Mouse (Mus musculus): ENCODE results near the gene Syt16.

Gene Syt16

GRCm38 (mm10) chr12:73997297-73998127, at the start of gene Syt16:
Gene Syt16, plus strand, starts transcription at chr12:73997661.
- peak; percentile 59 to 62 for DNase-seq

- DNase-seq: no peak
These were observed 49.0 kb upstream of the Syt16 start for GRCm38 (mm10) chr12:73948415-73948814.

GRCm38 (mm10) chr12:73949318-73950058, 48.0 kb upstream of the Syt16 start:
- DNase-seq: peak; percentile 81 to 86

DNA sequence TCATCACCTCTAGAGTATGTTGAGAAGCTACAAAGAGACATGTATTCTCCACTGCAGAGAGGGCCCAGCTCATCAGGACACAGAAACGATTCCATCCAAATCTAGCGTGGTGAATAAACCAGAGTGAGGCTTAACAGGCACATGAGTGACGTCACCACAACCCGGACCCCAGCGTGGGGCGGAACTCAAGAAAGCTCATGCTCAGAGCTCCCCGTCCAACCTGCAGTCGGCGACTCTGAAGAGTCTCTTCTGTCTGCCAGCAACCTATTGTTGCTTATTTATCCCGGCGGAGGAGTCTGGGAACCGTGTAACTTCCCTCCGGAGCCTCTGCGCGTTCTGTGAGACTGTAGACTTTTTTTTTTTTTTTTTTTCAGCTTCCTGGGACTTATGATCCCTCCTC, 44.6 kb upstream of the Syt16 start:
- DNase-seq: peak; percentile 62 to 67

DNA sequence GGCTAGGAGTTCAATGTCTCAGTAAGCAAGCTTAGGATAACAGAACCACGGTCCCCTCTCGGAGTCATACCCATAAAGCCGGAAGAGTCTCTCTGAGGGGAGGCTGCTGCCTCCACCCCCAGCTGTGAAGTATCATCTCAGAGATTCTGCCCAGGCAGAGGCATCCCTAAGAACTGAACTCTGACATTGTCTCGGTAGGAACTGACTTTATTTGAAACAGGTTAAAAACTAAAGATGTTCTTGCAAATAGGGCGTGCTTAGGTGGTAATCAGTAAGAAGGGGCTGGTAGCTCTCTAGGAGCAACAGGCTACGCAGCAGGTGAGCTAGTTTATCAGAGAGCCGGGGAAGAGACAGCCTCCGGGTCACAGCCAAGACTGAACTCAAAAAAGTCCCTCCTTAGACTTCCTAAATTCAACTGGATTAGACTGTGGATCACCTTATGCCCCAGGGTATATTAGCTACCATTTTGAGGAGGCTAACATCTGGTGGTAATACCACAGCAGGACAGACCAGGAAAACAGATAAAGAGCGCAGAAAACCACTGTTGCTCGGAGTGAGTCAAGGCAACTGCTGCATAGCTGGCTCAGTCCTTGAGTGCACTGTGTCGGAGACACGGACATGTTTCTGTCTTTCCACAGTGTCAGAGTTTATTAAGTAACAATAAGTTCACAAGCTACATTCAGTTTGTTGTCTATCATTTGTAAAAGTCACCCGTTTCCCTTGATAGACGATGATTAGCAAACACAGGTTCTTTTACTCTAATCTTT, 43.9 kb upstream of the Syt16 start:
- peak in 1 of 2 experiments; percentile 19 for DNase-seq

DNA sequence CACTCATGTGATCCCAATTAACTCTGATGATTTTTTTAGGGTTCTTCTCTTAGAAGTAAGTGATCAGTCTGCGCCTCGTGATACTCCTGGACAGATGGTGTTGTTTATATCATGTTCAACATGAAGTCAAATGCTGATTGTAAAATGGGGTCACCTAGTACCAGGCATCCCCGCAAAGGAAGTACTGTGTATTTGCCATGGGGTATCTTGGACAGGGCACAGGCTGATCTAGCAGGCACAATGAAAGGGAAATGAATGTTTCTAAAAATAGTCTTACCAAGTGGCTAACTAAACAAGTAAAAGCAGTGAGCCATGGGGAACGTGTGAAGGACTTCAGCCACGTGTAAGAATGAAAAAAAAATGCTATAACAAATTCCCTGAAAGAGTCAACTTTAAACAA, 42.7 kb upstream of the Syt16 start:
- DNase-seq: no peak

DNA sequence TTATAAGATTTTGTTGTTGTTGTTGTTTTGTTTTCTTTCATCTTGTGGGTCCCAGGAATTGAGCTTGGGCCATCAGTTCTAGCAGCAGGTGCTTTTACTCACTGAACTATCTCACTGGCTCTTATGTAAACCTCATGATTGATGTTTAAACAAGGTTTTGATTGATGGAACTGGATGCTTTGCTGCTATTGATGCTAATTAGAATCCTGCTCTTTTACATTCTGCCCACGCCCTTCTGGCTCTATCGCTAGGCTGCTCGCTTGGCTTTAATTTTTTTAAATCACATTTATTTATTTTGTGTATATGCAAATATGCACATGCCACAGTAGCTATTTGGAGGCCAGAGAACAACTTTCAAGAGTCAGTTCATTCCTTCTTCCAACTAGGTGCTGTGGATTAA, 39.8 kb upstream of the Syt16 start:
- no peak for DNase-seq

DNA sequence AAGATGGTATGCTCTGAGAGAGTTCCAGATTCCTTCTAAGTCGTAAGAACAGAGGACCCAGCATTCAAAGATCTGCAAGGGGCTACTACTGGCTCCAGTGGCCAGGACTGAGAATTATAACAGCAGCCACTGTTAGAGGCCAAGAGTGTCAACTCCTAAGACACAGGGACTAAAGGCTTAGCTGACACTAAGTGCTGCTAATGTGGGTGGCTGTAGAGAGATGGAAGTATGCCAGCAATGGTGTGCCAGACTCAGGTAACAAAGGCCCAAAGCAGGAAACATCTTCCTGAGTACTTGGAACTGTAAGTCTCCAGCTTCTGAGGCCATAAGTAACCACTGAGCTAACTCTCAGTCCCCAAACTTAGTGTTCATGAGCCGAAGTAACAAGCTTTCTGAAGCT, 38.6 kb upstream of the Syt16 start:
- no peak for DNase-seq

DNA sequence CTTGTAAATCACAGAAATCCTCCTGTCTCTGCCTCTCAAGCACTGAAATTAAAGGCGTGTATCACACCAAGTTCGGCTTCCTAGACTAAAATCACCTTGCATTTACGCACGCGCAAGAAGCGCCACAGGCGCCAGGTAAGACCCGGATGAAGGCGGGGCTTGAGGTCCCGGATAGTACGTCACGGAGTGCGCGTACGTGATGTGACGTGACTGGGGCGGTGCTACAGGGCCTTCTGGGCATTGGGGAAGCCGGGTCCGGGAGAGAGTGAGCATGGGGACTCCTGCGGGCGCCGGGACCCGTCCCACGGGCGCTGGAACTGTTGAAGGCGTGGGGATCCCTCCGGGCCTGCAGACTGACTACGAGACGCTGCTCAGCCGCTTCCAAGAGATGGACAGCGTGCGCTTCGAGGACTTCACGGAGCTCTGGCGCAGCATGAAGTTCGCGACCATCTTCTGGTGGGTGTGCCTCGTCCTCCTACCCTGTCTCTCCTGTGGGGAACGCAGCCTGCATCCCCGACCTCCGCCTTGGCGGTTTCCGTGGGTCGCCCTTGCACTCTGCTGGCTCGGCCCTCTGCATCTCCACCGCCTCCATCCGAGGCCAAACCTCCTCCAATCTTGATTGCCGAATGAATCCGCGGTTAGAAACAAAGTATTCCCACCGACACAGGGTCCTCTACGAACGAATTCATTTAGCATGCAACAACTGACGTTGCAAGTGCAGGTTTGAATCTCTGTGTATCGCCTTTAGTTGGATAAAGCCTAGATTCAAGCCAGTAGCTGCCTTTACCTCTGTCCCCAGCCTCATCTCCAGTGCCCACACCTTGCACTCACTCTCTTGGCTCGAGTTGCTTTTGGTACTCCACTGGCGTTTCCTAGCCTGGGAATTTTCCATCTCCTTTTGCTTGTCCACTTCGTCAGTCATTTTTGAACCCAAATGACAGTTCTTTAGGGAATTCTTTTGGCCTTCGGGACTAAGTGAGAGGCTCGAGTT, 32.9 kb upstream of the Syt16 start, which contains the start of gene Snapc1:
TSS of gene Snapc1 (plus strand) at position 191 of the 991 bp plus-strand sequence.
- DNase-seq: peak; percentile 99

- no peak for DNase-seq
These were observed 28.3 kb upstream of the Syt16 start for GRCm38 (mm10) chr12:73969142-73969541.

GRCm38 (mm10) chr12:73974584-73974983, 22.9 kb upstream of the Syt16 start:
- DNase-seq: no peak

GRCm38 (mm10) chr12:73978144-73978543, 19.3 kb upstream of the Syt16 start:
- DNase-seq: no peak

DNA sequence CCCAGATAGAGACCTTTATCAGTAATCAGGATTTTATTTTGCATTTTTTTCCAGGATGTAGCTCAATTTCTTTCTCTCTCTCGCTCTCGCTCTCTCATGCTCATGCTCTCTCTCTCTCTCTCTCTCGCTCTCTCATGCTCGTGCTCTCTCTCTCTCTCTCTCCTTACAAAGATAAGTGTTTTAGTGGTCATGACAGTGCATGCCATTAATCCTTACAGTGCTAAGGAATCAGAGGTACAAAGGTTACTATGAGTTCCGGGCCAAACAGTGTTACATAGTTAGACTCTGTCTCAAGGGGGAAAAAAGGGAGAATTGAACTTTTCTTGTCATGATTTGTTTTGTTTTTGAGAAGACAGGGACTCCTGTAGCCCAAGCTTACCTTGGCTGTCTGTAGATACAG, 17.8 kb upstream of the Syt16 start:
- no peak for DNase-seq

DNA sequence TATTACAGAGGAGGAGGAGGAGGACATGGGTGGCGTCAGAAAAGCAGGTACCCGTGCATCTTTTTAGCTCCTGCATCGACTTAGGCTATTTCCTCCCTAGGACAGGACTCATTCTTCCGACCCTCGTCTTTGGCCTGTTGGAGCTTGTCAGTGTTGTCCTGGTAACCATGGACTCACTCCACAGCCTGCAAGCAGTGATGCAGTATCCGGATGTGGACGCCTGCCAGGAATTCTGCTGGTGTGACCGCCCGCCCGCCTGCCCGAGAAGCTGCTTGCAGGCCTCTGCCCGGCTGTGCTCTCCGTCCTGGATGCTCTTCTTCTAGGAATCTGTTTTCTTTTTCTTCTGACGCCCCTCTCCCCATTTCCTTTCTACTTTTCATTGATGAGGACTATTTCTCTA, 14.9 kb upstream of the Syt16 start:
- DNase-seq: peak; percentile 98 to 99

DNA sequence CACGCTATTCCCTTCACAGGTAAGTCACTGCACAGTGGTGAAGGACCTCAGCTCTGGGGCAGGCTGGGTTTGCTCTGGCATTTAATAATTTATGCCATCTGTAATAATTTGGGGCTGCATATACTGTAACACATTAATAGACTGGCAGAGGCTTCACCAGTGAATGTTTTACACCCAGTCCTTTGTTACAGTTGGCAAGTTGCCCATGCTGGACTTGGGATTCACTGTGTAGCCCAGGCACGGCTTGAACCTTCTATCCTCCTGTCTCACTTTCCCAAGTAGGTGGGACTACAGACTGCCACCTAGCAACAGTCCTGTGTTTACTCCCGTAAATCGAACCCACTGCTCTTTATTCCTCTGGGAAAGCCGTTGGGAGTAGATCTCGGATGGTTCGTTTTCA, 11.2 kb upstream of the Syt16 start:
- peak in 1 of 2 experiments; percentile 25 for DNase-seq

GRCm38 (mm10) chr12:73988393-73989008, 9.0 kb upstream of the Syt16 start:
- DNase-seq: no peak

DNA sequence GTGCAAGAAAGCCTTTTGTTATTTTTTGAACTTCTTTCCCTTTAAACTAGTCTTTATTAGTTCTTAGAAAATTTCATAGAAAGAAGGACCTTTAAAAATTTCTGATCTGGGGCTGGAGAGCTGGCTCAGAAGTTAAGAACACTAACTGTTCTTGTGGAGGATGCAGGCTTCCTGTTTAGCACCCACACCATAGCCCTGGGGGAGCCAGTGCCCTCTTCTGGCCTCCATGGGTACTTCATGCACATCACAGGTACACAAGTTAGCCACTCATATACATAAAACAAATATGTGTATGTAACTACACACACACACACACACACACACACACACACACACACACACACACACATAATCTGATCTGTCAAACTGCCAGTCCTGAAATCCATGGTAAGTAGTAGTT, 7.9 kb upstream of the Syt16 start:
- peak; percentile 67 to 70 for DNase-seq

GRCm38 (mm10) chr12:73996906-73997296, 560 bp upstream of the Syt16 start:
- no peak for DNase-seq

DNA sequence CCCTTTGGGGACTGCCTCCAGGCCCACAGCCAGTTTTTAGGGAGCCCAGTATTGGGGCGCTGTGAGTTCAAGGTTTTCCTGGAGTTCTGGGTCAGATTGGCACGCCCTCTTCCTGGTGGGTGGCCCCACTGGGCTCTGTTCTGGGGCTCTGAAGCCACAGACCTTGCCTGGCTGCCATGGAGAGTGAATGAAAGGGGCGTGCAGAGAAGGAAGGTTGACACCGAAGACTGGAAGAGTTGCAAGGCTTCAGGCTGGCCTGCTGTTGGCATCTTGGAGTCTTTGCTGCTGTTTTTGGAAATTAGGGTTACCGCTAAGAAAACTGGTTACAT, 631 bp downstream of the Syt16 start:
- no peak for DNase-seq

- DNase-seq: no peak
These were observed 5.0 kb downstream of the Syt16 start for GRCm38 (mm10) chr12:74002449-74002848.

GRCm38 (mm10) chr12:74009448-74009911, 12.0 kb downstream of the Syt16 start:
- peak; percentile 63 to 72 for DNase-seq

Data from cerebellum, postnatal 10 days (tissue).